In genomic region chr4:55285641-55286040, GRCm38 (mm10) we compare ENCODE assay signal across 15 mouse cellular contexts.
A peak's percentile ranks its signal among the peaks of the same experiment; 100 is the strongest.
DNase-seq lines count a peak whose midpoint lies in the region; ATAC-seq lines count a peak whose summit lies in the region.
"Had no signal": no experiment of that assay in that cellular context is flagged by ENCODE, and none has a peak within 500 bp of the region (broad histone marks: within the 10 kb centered on the region; RNA-seq: fewer than 3 reads in every experiment).

No protein-coding gene starts in this region.

- no peaks in the 10 kb centered on the region for H3K27me3 ChIP-seq in hindbrain, embryonic 10.5 days (ENCODE audit: insufficient read depth, poor library complexity, severe bottlenecking)
- H3K27me3 ChIP-seq in hindbrain, embryonic 13.5 days, result peaks cover 5% of the 10 kb centered on the region
- H3K27me3 ChIP-seq in hindbrain, embryonic 14.5 days (ENCODE audit: control insufficient read depth, insufficient read depth, low read length), result no peaks in the 10 kb centered on the region
- H3K27me3 ChIP-seq: embryonic facial prominence, embryonic 12.5 days; forebrain, embryonic 13.5 days; midbrain, embryonic 12.5 days; neural tube, embryonic 13.5 days; stomach, embryonic 15.5 days had no signal

- 47% methylated on average over 5 of the region's 5 CpGs for WGBS in hindbrain, embryonic 10.5 days
- 42% methylated on average over 5 of the region's 5 CpGs for WGBS in hindbrain, embryonic 13.5 days
- WGBS in hindbrain, embryonic 14.5 days, result 36% methylated on average over 5 of the region's 5 CpGs

- H3K9me3 ChIP-seq in hindbrain, embryonic 10.5 days, result no peaks in the 10 kb centered on the region
- H3K9me3 ChIP-seq in hindbrain, embryonic 13.5 days, result no peaks in the 10 kb centered on the region
- no peaks in the 10 kb centered on the region for H3K9me3 ChIP-seq in hindbrain, embryonic 14.5 days (ENCODE audit: control insufficient read depth, low read length)
- H3K9me3 ChIP-seq: embryonic facial prominence, embryonic 12.5 days; forebrain, embryonic 13.5 days; midbrain, embryonic 12.5 days; neural tube, embryonic 13.5 days; stomach, embryonic 15.5 days had no signal

- no peaks in the 10 kb centered on the region for H3K4me1 ChIP-seq in hindbrain, embryonic 10.5 days (replicated peaks)
- no peaks in the 10 kb centered on the region for H3K4me1 ChIP-seq in hindbrain, embryonic 13.5 days (replicated peaks)
- H3K4me1 ChIP-seq in hindbrain, embryonic 14.5 days (replicated peaks; ENCODE audit: control insufficient read depth, insufficient read depth, low read length), result no peaks in the 10 kb centered on the region
- H3K4me1 ChIP-seq: embryonic facial prominence, embryonic 12.5 days; midbrain, embryonic 12.5 days; neural tube, embryonic 13.5 days; stomach, embryonic 15.5 days had no signal

- ATAC-seq in hindbrain, embryonic 13.5 days (ENCODE audit: low FRiP score), result no peak
- no peak for ATAC-seq in hindbrain, embryonic 14.5 days (ENCODE audit: low FRiP score)
- ATAC-seq: forebrain, embryonic 13.5 days had no signal

- no peak for DNase-seq in hindbrain, embryonic 10.5 days (ENCODE audit: low spot score)
- peak; percentile 11 to 32 for DNase-seq in lung, postnatal 4 days
- DNase-seq in lung, postnatal 25 days (ENCODE audit: low spot score), result no peak
- peak; percentile 24 for DNase-seq in adrenal gland, adult 2 months
- DNase-seq in fibroblast of lung, adult 2 months (ENCODE audit: low read depth), result peak; percentile 51
- DNase-seq in hindbrain, embryonic 14.5 days (ENCODE audit: low spot score), result no peak
- DNase-seq in cerebellum, adult 11-12 months, result no peak
- DNase-seq: cerebellum, adult 9-11 months had no signal

- no peak overlapping the region for H3K4me3 ChIP-seq in hindbrain, embryonic 10.5 days
- H3K4me3 ChIP-seq in hindbrain, embryonic 13.5 days, result no peak overlapping the region
- no peak overlapping the region for H3K4me3 ChIP-seq in hindbrain, embryonic 14.5 days (replicated peaks; ENCODE audit: low read length)
- H3K4me3 ChIP-seq: embryonic facial prominence, embryonic 12.5 days; forebrain, embryonic 13.5 days; midbrain, embryonic 12.5 days; neural tube, embryonic 13.5 days; stomach, embryonic 15.5 days had no signal

- peak overlapping the region; percentile 6; the same call in 1 of the 2 replicates for H3K27ac ChIP-seq in hindbrain, embryonic 10.5 days
- H3K27ac ChIP-seq in hindbrain, embryonic 13.5 days, result no peak overlapping the region
- no peak overlapping the region for H3K27ac ChIP-seq in hindbrain, embryonic 14.5 days
- H3K27ac ChIP-seq: embryonic facial prominence, embryonic 12.5 days; forebrain, embryonic 13.5 days; liver, embryonic 14.5 days; midbrain, embryonic 12.5 days; neural tube, embryonic 13.5 days; stomach, embryonic 15.5 days had no signal

- H3K9ac ChIP-seq in hindbrain, embryonic 13.5 days, result no peak overlapping the region
- H3K9ac ChIP-seq in hindbrain, embryonic 14.5 days, result no peak overlapping the region
- H3K9ac ChIP-seq: embryonic facial prominence, embryonic 12.5 days; forebrain, embryonic 13.5 days; liver, embryonic 14.5 days; midbrain, embryonic 12.5 days; neural tube, embryonic 13.5 days; stomach, embryonic 15.5 days had no signal

- H3K36me3 ChIP-seq in hindbrain, embryonic 10.5 days, result no peaks in the 10 kb centered on the region
- H3K36me3 ChIP-seq in hindbrain, embryonic 13.5 days, result no peaks in the 10 kb centered on the region
- H3K36me3 ChIP-seq in hindbrain, embryonic 14.5 days (replicated peaks; ENCODE audit: control insufficient read depth, insufficient read depth), result no peaks in the 10 kb centered on the region
- H3K36me3 ChIP-seq: embryonic facial prominence, embryonic 12.5 days; midbrain, embryonic 12.5 days; neural tube, embryonic 13.5 days; stomach, embryonic 15.5 days had no signal

- no peak overlapping the region for H3K4me2 ChIP-seq in hindbrain, embryonic 13.5 days
- no peak overlapping the region for H3K4me2 ChIP-seq in hindbrain, embryonic 14.5 days (replicated peaks)
- H3K4me2 ChIP-seq: embryonic facial prominence, embryonic 12.5 days; forebrain, embryonic 13.5 days; midbrain, embryonic 12.5 days; neural tube, embryonic 13.5 days; stomach, embryonic 15.5 days had no signal

Comparison
In these comparisons a context has a peak if more than half of its experiments do, and no peak if none do; other contexts are left out.
1. DNase-seq: peak in lung, postnatal 4 days (2 of 2), adrenal gland, adult 2 months (single experiment) and fibroblast of lung, adult 2 months (single experiment); none in hindbrain, embryonic 10.5 days (single experiment), lung, postnatal 25 days (single experiment), hindbrain, embryonic 14.5 days (single experiment) and cerebellum, adult 11-12 months (single experiment).